Mouse (Mus musculus): Measurements from ENCODE around the gene Sbno2. TPM values are rescaled to one million over a fixed set of nuclear protein-coding genes. Genes with fewer than 3 reads are reported as not detected.

Gene Sbno2
- polyA plus RNA-seq, 1 experiment, result 25.4 TPM

DNA sequence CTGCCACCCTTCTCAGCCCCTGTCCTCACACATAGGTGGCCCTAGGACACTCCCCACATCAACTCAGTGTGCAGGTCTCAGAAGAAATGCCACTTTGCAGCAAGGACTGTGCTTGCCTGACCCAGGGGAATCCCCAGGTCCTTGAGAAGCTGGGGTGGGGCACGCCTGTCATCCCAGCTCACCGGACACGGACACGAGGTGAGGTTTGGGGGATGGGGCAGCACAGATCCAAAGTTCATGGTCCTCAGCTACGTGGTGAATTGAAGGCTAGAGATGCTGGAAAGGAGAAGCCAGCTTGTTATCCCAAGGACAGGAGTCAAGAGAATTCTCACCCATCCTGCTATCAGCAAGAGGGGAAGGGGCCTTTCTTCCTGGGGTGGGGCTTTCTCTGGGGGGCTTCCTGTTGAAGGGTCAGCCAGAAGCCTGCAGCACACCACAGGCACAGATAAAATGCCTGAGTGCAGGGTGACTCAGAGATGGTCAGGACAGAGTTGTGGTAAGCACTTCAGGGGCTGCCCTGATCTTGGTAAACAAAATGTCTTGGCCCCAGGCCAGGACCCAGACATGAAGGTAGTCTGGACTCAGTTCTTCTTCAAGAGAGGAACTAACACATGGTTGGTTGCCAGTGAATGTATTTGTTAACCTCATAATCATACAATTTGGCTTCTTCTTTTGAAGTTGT lies 72.4 kb downstream of the Sbno2 start:
- no peak for DNase-seq
- H3K27me3 ChIP-seq (ENCODE audit: control insufficient read depth, insufficient read depth, low read length), result no peaks in the 10 kb centered on the region
- H3K4me3 ChIP-seq (replicated peaks; ENCODE audit: insufficient read depth, low read depth, low read length), result no peak overlapping the region
- peaks cover 23% of the 10 kb centered on the region for H3K4me1 ChIP-seq (ENCODE audit: control insufficient read depth, insufficient read depth, low read length)
- TF ChIP-seq CTCF (IDR thresholded peaks at IDR 0.05; ENCODE audit: borderline replicate concordance, insufficient read depth, low read depth, low read length) (no peak), POLR2A (IDR thresholded peaks at IDR 0.05; ENCODE audit: borderline replicate concordance, insufficient read depth, low read length) (no peak)
- no peak overlapping the region for H3K27ac ChIP-seq (ENCODE audit: insufficient read depth, low read length)
- 57% methylated on average over 5 of the region's 5 CpGs for WGBS

DNA sequence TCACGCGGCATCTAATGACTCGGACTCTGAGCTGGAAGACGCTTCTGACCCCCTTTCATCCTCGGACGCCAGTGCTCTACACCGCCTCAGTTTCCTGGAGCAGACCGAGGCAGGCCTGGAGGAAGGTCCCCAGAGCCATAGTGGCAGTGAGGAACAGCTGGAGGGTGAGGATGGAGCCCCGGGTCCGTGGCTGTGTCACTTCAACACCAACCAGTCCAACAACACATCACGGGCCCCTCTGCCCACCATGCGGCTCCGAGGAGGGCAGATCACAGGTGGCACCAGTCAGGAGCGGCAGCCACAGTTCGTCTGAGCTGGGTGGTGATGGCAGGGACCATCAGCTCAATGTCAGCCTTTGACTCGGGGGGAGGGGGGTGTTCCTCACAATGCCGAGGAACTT lies 74.6 kb downstream of the Sbno2 start:
- Histone ChIP-seq H3K27me3 (ENCODE audit: control insufficient read depth, insufficient read depth, low read length) (no peaks in the 10 kb centered on the region), H3K4me3 (replicated peaks; ENCODE audit: insufficient read depth, low read depth, low read length) (no peak overlapping the region), H3K4me1 (ENCODE audit: control insufficient read depth, insufficient read depth, low read length) (peaks cover 23% of the 10 kb centered on the region), H3K27ac (ENCODE audit: insufficient read depth, low read length) (no peak overlapping the region)
- no peak for DNase-seq
- TF ChIP-seq POLR2A (IDR thresholded peaks at IDR 0.05; ENCODE audit: borderline replicate concordance, insufficient read depth, low read length), result no peak
- TF ChIP-seq CTCF (IDR thresholded peaks at IDR 0.05; ENCODE audit: borderline replicate concordance, insufficient read depth, low read depth, low read length), result no peak
- 77% methylated on average over 17 of the region's 17 CpGs for WGBS

DNA sequence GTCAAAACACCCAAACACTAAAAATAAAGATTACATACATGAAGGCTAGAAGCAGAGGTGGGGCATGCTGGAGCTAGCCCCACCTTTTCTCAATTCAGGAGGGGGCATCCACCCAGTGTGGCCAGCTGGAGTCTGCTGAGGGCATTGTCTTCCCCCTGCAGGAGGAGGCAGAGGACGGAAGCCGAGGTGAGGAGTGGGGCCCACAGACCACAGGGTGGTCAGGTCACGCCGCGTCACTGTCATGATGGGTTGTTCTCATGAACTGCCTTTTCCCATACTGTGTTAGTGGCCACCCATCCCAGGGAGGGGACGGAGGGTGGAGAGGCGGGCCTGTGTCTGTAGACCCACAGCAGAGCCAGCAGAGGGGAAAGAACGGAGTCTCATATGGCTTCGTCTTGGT lies 75.2 kb downstream of the Sbno2 start:
- Histone ChIP-seq H3K4me3 (replicated peaks; ENCODE audit: insufficient read depth, low read depth, low read length) (no peak overlapping the region), H3K27ac (ENCODE audit: insufficient read depth, low read length) (no peak overlapping the region), H3K27me3 (ENCODE audit: control insufficient read depth, insufficient read depth, low read length) (no peaks in the 10 kb centered on the region), H3K4me1 (ENCODE audit: control insufficient read depth, insufficient read depth, low read length) (peaks cover 19% of the 10 kb centered on the region)
- TF ChIP-seq POLR2A (IDR thresholded peaks at IDR 0.05; ENCODE audit: borderline replicate concordance, insufficient read depth, low read length) (no peak), CTCF (IDR thresholded peaks at IDR 0.05; ENCODE audit: borderline replicate concordance, insufficient read depth, low read depth, low read length) (no peak)
- 68% methylated on average over 9 of the region's 9 CpGs for WGBS
- DNase-seq, result no peak

DNA sequence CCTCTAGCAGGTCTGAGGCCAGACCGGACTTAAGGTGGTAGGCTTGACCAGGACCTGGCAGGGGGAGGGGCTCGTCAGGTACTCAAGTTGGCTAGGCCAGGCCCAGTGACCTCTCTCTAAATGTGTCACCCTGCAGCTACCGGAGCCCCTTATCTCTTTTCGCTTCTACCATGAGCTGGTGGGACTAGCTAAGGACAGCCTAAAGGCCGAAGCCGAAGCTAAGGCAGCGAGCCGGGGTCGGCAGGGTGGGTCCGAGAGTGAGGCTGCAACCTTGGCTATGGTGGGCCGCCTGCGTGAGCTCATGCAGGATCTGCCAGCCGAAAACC lies 76.9 kb downstream of the Sbno2 start:
- Histone ChIP-seq H3K27ac (ENCODE audit: insufficient read depth, low read length) (no peak overlapping the region), H3K27me3 (ENCODE audit: control insufficient read depth, insufficient read depth, low read length) (no peaks in the 10 kb centered on the region), H3K4me1 (ENCODE audit: control insufficient read depth, insufficient read depth, low read length) (peaks cover 4% of the 10 kb centered on the region), H3K4me3 (replicated peaks; ENCODE audit: insufficient read depth, low read depth, low read length) (no peak overlapping the region)
- DNase-seq, result no peak
- 93% methylated on average over 13 of the region's 13 CpGs for WGBS
- TF ChIP-seq CTCF (IDR thresholded peaks at IDR 0.05; ENCODE audit: borderline replicate concordance, insufficient read depth, low read depth, low read length) (no peak), POLR2A (IDR thresholded peaks at IDR 0.05; ENCODE audit: borderline replicate concordance, insufficient read depth, low read length) (no peak)

DNA sequence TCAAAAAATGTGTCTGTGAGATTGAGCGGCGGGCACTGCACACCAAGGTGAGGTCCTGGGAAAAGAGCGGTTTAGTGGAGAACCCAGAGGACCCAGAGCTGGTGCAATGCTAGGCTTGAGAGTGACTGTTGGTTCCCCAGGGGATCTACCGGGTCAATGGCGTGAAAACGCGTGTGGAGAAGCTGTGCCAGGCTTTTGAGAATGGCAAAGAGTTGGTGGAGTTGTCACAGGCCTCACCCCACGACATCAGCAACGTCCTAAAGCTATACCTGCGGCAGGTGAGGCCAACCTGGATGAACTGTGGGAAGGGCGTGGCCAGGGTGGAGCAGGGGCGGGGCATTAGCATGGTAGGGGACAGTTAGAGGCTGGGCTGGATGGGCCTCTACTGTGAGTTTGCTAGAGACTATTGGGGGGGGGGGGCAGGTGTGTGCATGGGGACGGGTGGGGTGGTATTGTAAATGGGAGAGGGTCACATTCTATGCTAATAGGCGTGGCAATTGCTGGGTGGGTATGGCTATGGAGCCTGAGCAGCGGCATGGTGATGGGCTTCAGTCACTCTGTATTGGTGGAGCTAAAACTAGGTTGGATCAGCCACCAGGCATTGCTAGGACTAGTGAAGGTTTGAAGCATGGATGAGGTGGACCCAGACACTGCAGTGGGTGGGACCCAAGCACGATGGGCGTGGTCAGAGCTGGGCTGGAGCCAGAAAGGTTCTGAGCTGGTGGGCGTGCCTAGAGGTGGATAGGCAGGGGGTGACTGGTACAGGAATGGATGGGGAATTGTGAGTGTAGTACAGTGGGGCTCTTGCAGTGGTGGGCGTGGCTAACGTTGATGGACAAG lies 77.5 kb downstream of the Sbno2 start:
- TF ChIP-seq CTCF (IDR thresholded peaks at IDR 0.05; ENCODE audit: borderline replicate concordance, insufficient read depth, low read depth, low read length), result no peak
- TF ChIP-seq POLR2A (IDR thresholded peaks at IDR 0.05; ENCODE audit: borderline replicate concordance, insufficient read depth, low read length), result no peak
- H3K27ac ChIP-seq (ENCODE audit: insufficient read depth, low read length), result no peak overlapping the region
- H3K4me3 ChIP-seq (replicated peaks; ENCODE audit: insufficient read depth, low read depth, low read length), result no peak overlapping the region
- no peaks in the 10 kb centered on the region for H3K27me3 ChIP-seq (ENCODE audit: control insufficient read depth, insufficient read depth, low read length)
- WGBS, result 69% methylated on average over 20 of the region's 20 CpGs
- DNase-seq, result no peak
- H3K4me1 ChIP-seq (ENCODE audit: control insufficient read depth, insufficient read depth, low read length), result peaks cover 4% of the 10 kb centered on the region; the same call in 1 of the 2 replicates

DNA sequence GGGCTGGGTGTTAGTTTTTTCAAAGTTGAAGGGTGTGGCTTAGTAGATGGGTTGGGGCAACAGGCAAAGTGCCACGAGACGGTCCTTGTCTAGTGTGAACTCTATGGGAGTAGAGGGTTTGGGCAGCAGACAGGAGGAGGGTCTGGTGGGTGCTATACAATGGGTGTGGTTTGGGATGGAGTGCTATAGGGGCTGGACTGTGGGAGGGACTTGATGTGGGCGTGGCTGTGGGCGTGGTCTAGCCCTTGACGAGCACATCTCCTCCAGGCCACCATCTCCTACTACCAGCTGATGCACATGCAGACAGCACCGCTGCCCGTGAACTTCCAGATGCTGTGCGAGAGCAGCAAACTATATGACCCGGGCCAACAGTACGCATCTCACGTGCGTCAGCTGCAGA lies 79.5 kb downstream of the Sbno2 start:
- no peak for TF ChIP-seq POLR2A (IDR thresholded peaks at IDR 0.05; ENCODE audit: borderline replicate concordance, insufficient read depth, low read length)
- no peak for TF ChIP-seq CTCF (IDR thresholded peaks at IDR 0.05; ENCODE audit: borderline replicate concordance, insufficient read depth, low read depth, low read length)
- no peak overlapping the region for H3K4me3 ChIP-seq (replicated peaks; ENCODE audit: insufficient read depth, low read depth, low read length)

DNA sequence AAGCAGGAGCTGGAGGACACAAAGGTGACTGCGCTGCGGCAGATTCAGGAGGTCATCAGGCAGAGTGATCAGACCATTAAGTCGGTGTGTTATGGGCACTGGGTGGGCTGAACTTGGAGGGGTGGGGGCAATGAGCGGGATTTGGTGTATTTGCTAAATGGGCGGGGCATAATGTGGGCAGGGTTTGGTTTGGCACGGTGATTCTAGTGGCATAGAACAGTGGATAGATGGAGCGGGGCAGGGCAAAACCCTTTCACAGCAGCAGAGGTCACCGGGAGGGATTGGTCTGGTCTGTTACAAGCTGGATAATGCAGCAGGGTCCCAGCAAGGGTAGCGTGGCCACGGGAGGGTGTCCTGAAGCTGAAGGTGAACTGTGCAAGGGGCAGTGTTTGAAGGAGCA lies 79.9 kb downstream of the Sbno2 start:
- DNase-seq, result no peak
- Histone ChIP-seq H3K27me3 (ENCODE audit: control insufficient read depth, insufficient read depth, low read length) (no peaks in the 10 kb centered on the region), H3K4me1 (ENCODE audit: control insufficient read depth, insufficient read depth, low read length) (no peaks in the 10 kb centered on the region), H3K27ac (ENCODE audit: insufficient read depth, low read length) (no peak overlapping the region), H3K4me3 (replicated peaks; ENCODE audit: insufficient read depth, low read depth, low read length) (no peak overlapping the region)
- 75% methylated on average over 10 of the region's 10 CpGs for WGBS
- TF ChIP-seq POLR2A (IDR thresholded peaks at IDR 0.05; ENCODE audit: borderline replicate concordance, insufficient read depth, low read length) (no peak), CTCF (IDR thresholded peaks at IDR 0.05; ENCODE audit: borderline replicate concordance, insufficient read depth, low read depth, low read length) (no peak)

More for the DNA sequence above, 79.5 kb downstream of the Sbno2 start:
- H3K4me1 ChIP-seq (ENCODE audit: control insufficient read depth, insufficient read depth, low read length), result no peaks in the 10 kb centered on the region
- no peaks in the 10 kb centered on the region for H3K27me3 ChIP-seq (ENCODE audit: control insufficient read depth, insufficient read depth, low read length)
- WGBS, result 55% methylated on average over 12 of the region's 12 CpGs
- no peak for DNase-seq
- H3K27ac ChIP-seq (ENCODE audit: insufficient read depth, low read length), result no peak overlapping the region

DNA sequence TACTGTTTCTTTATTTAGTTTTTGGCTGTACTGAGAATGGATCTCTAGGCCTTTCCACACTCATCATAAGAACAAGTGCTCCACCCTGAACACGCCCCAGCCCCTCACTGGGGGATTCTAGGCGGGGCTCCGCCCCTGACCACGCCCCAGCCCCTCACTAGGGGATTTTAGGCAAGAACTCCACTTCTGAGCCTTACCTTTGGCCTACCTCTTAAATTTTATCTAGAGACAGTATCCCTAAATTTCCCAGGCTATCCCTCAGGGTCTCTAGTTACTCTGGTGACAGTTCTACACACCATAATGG lies 80.4 kb downstream of the Sbno2 start:
- H3K27me3 ChIP-seq (ENCODE audit: control insufficient read depth, insufficient read depth, low read length), result no peaks in the 10 kb centered on the region
- no peak for DNase-seq
- no peak for TF ChIP-seq CTCF (IDR thresholded peaks at IDR 0.05; ENCODE audit: borderline replicate concordance, insufficient read depth, low read depth, low read length)
- H3K4me3 ChIP-seq (replicated peaks; ENCODE audit: insufficient read depth, low read depth, low read length), result no peak overlapping the region
- no peak overlapping the region for H3K27ac ChIP-seq (ENCODE audit: insufficient read depth, low read length)
- 47% methylated on average over 4 of the region's 4 CpGs for WGBS
- H3K4me1 ChIP-seq (ENCODE audit: control insufficient read depth, insufficient read depth, low read length), result no peaks in the 10 kb centered on the region
